Mouse (Mus musculus) kidney, adult 2 months (tissue): ENCODE measurements around the gene Gm11034.

Experiments
- CTCF ChIP-seq: fragments of 200-500 bp; conservative IDR thresholded peaks from 2 replicates; pipeline ENCODE4 v1.5.1; 2011; ENCODE audit warnings: low read depth, mild to moderate bottlenecking, control low read depth, low read length, moderate library complexity, mixed read lengths; ENCODE audit not compliant: insufficient read depth, insufficient read length
- POLR2A ChIP-seq: fragments of 200-500 bp; IDR thresholded peaks from one replicate; pipeline ENCODE4 v1.6.1; 2011; ENCODE audit warnings: low read depth, low read length, control low read depth

DNA sequence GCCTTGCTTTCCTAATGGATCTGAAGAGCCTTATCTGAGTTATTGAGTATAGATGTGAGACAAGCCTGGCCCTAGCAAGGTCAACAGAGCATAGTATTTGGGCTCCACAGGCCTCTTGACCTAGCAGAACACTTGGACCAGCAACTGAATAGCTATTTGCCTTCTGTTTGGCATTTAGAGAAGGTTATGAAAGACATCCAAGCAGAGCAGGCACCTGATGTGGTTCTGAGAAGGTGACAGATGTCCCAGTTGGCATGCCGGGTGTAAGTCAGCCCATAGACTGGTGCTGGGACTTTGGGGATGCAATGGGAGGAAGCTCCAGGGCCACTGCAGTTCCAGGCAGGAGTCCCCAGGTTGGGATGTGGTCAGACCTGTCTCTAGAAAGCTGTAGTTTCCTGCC lies 28.8 kb upstream of the Gm11034 start:
- TF ChIP-seq CTCF, result no peak
- no peak for TF ChIP-seq POLR2A
